Mouse (Mus musculus) bone marrow, adult 2 months (tissue): ENCODE measurements around the gene Abcc9.

ENCODE experiments used
- CTCF ChIP-seq: fragments of 200-500 bp; IDR thresholded peaks from 2 replicates; pipeline ENCODE4 v1.5.1; 2011; ENCODE audit warnings: low read length, control low read depth; ENCODE audit not compliant: control insufficient read depth, insufficient read depth
- POLR2A ChIP-seq: fragments of 200-500 bp; IDR thresholded peaks from 2 replicates; pipeline ENCODE4 v1.6.1; 2011; ENCODE audit warnings: low read depth, mild to moderate bottlenecking, control low read depth, low read length, borderline replicate concordance; ENCODE audit not compliant: control insufficient read depth

DNA sequence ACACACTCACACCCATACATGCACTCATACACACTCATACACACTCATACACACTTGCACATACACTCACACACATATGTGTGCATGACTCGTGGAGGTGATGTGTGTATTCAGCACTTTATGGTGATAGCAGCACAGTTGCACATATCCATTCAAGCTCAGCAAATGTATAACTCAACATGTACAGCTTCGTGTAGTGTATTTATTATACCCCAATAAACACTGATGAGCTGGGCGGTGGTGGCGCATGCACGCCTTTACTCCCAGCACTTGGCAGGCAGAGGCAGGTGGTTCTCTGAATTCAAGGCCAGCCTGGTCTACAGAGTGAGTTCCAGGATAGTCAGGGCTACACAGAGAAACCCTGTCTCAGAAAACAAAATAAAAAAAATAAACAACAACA lies 43.4 kb upstream of the Abcc9 start:
- TF ChIP-seq POLR2A (no peak), CTCF (no peak)
